Mouse (Mus musculus): ENCODE measurements at regions not wholly inside any gene's neighbourhood (a gene's known extent, or its start where the extent isn't known, plus 50 kb on each side); places are given as distances from the start of the nearest gene placed in this dataset.

GRCm38 (mm10) chr6:6496336-6496735, 82.1 kb downstream of the Sem1 start:
- TF ChIP-seq CTCF (IDR thresholded peaks at IDR 0.05; ENCODE audit: insufficient read depth, low read length) (no peak), POLR2A (IDR thresholded peaks at IDR 0.05; ENCODE audit: borderline replicate concordance, extremely low read depth, low read depth, low read length) (no peak)

Measured in lung, adult 2 months (tissue).